Mouse (Mus musculus): Measurements from ENCODE around the gene Fbrs. TPM values are rescaled to one million over a fixed set of nuclear protein-coding genes. Genes with fewer than 3 reads are reported as not detected.

Fbrs gene
- polyA plus RNA-seq, 1 experiment from 2014 or later, result 8.9 TPM

DNA sequence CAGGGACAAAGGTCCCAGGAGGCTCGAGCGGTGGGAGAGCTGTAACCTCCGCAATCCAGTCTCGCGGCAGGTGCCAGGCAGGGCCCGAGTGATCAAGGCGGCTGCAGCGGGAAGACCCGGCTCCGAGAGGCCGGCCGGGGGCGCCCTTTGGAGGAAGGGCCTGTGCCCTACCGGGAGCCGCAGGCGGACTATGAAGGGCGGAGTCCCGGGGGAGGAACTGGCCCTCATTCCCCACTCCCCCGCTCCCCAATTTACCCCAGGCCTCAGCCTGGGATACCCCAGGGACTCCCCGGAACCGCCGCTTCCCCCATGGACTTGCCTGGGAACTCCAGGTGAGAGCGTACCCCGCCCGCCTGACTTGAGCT, 7.4 kb upstream of the Fbrs start:
- no peaks in the 10 kb centered on the region; the same call in 1 of the 2 replicates for H3K4me1 ChIP-seq (ENCODE audit: control insufficient read depth, insufficient read depth, low read length)
- DNase-seq (ENCODE audit: low spot score), result no peak
- WGBS, result 0% methylated on average over 21 of the region's 25 CpGs
- H3K27me3 ChIP-seq (ENCODE audit: control insufficient read depth, insufficient read depth, low read length), result no peaks in the 10 kb centered on the region
- H3K4me3 ChIP-seq (ENCODE audit: low read depth, low read length), result peak overlapping the region; percentile 70
- H3K9me3 ChIP-seq (replicated peaks; ENCODE audit: control insufficient read depth, low read length), result no peaks in the 10 kb centered on the region
- H3K9ac ChIP-seq (replicated peaks; ENCODE audit: low read length), result peak overlapping the region; percentile 85
- H3K36me3 ChIP-seq (replicated peaks; ENCODE audit: control insufficient read depth, insufficient read depth, low read depth, low read length), result peaks cover 16% of the 10 kb centered on the region
- ATAC-seq (replicated peaks; ENCODE audit: insufficient number of reproducible peaks, low FRiP score, low TSS enrichment, low read depth), result peak; percentile 31
- peak overlapping the region; percentile 92 for H3K27ac ChIP-seq (replicated peaks; ENCODE audit: low read depth, low read length)
- peak overlapping the region; percentile 91 for H3K4me2 ChIP-seq (ENCODE audit: low read depth, low read length)

DNA sequence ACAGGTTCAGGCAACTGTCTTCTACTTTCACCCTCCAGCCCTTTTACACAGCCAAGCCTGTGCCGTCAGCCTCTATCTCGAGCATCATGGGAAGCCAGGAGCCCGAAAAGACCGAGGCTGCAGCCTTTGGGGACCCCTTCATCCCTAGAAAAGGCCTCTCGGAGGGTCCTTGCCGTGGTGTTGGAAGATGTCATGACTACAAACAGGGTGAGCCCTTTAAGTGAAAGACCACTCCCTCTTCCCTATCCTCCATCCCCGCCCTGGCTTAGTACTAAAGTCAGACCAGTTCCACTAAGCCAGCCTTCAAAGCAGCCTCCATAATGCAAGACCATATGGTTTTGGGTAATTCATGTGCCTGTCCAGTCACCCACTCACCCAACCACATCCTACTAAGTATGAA, 6.9 kb upstream of the Fbrs start:
- H3K36me3 ChIP-seq (replicated peaks; ENCODE audit: control insufficient read depth, insufficient read depth, low read depth, low read length), result peaks cover 16% of the 10 kb centered on the region
- ATAC-seq (replicated peaks; ENCODE audit: insufficient number of reproducible peaks, low FRiP score, low TSS enrichment, low read depth) (no peak), DNase-seq (ENCODE audit: low spot score) (peak; percentile 23)
- WGBS, result 7% methylated on average over 7 of the region's 7 CpGs
- no peaks in the 10 kb centered on the region for H3K27me3 ChIP-seq (ENCODE audit: control insufficient read depth, insufficient read depth, low read length)
- H3K4me1 ChIP-seq (ENCODE audit: control insufficient read depth, insufficient read depth, low read length), result no peaks in the 10 kb centered on the region; the same call in 1 of the 2 replicates
- H3K9me3 ChIP-seq (replicated peaks; ENCODE audit: control insufficient read depth, low read length), result no peaks in the 10 kb centered on the region
- H3K9ac ChIP-seq (replicated peaks; ENCODE audit: low read length), result peak overlapping the region; percentile 85
- peak overlapping the region; percentile 70 for H3K4me3 ChIP-seq (ENCODE audit: low read depth, low read length)
- peak overlapping the region; percentile 91 for H3K4me2 ChIP-seq (ENCODE audit: low read depth, low read length)
- H3K27ac ChIP-seq (replicated peaks; ENCODE audit: low read depth, low read length), result peak overlapping the region; percentile 92

DNA sequence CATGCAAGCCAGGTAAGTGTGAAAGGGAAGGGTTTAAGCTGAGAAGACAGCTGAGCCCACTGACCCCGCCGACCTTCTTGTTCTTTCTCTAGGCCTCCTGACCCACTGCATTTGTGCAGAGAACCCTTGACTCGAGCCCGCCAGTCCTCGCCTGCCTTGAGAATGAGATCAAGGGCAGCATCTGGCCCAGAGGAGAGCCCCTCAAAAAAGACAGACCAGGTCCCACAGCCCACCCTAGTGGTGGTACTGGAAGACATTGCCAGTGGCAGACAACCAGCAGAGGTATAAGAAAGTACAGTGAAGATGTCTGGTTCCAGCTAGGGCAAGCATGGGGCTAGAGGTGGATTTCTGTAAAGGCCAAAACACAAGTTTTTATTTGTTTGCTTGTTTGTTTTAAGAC, 5.3 kb upstream of the Fbrs start:
- 85% methylated on average over 5 of the region's 5 CpGs for WGBS
- Histone ChIP-seq H3K27ac (replicated peaks; ENCODE audit: low read depth, low read length) (no peak overlapping the region), H3K9me3 (replicated peaks; ENCODE audit: control insufficient read depth, low read length) (no peaks in the 10 kb centered on the region), H3K4me1 (ENCODE audit: control insufficient read depth, insufficient read depth, low read length) (no peaks in the 10 kb centered on the region; the same call in 1 of the 2 replicates), H3K36me3 (replicated peaks; ENCODE audit: control insufficient read depth, insufficient read depth, low read depth, low read length) (peaks cover 13% of the 10 kb centered on the region), H3K4me3 (ENCODE audit: low read depth, low read length) (0 out of 2 replicates have a peak overlapping the region, but pooled peaks have one; percentile 5), H3K9ac (replicated peaks; ENCODE audit: low read length) (no peak overlapping the region), H3K4me2 (ENCODE audit: low read depth, low read length) (no peak overlapping the region), H3K27me3 (ENCODE audit: control insufficient read depth, insufficient read depth, low read length) (no peaks in the 10 kb centered on the region)
- DNase-seq (ENCODE audit: low spot score), result peak; percentile 21
- no peak for ATAC-seq (replicated peaks; ENCODE audit: insufficient number of reproducible peaks, low FRiP score, low TSS enrichment, low read depth)

DNA sequence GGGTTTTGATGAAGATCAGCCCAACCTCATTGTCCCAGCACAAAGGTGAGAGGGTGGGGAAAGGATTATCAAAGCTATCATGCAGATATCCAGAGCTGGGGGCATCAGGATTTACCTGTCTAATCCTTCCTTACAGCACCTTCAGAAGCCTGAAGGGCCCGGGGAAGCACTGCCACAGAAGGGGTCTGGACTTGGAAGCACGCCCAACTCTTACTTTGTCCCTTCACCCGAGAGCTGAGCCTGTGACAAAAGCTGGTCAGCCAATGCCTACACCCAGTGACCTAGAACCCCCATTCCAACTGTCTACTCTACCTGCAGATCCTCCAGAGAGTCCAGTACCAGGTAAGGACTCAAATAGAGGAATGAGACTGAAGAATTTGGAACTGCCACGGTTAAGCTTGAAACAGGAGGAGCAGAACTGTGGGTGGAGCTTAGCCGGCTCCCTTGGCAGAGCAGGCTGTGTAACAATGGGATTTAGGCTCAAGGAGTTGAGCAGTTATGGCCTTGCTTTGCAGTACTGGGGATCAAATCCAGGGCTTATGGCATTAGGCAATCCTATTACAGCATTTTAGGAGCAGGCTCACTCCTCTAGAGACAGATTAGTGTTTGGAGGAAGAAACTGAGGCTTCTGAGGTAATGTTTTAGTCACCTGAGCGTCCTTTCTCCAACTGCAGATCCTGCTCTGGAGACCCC, 4.5 kb upstream of the Fbrs start:
- H3K27me3 ChIP-seq (ENCODE audit: control insufficient read depth, insufficient read depth, low read length), result no peaks in the 10 kb centered on the region
- no peak overlapping the region for H3K4me2 ChIP-seq (ENCODE audit: low read depth, low read length)
- no peak overlapping the region for H3K4me3 ChIP-seq (ENCODE audit: low read depth, low read length)
- WGBS, result 90% methylated on average over 6 of the region's 6 CpGs
- ATAC-seq (replicated peaks; ENCODE audit: insufficient number of reproducible peaks, low FRiP score, low TSS enrichment, low read depth) (no peak), DNase-seq (ENCODE audit: low spot score) (no peak)
- no peaks in the 10 kb centered on the region; the same call in 1 of the 2 replicates for H3K4me1 ChIP-seq (ENCODE audit: control insufficient read depth, insufficient read depth, low read length)
- H3K9ac ChIP-seq (replicated peaks; ENCODE audit: low read length), result no peak overlapping the region
- peaks cover 13% of the 10 kb centered on the region for H3K36me3 ChIP-seq (replicated peaks; ENCODE audit: control insufficient read depth, insufficient read depth, low read depth, low read length)
- H3K27ac ChIP-seq (replicated peaks; ENCODE audit: low read depth, low read length), result no peak overlapping the region
- no peaks in the 10 kb centered on the region for H3K9me3 ChIP-seq (replicated peaks; ENCODE audit: control insufficient read depth, low read length)

DNA sequence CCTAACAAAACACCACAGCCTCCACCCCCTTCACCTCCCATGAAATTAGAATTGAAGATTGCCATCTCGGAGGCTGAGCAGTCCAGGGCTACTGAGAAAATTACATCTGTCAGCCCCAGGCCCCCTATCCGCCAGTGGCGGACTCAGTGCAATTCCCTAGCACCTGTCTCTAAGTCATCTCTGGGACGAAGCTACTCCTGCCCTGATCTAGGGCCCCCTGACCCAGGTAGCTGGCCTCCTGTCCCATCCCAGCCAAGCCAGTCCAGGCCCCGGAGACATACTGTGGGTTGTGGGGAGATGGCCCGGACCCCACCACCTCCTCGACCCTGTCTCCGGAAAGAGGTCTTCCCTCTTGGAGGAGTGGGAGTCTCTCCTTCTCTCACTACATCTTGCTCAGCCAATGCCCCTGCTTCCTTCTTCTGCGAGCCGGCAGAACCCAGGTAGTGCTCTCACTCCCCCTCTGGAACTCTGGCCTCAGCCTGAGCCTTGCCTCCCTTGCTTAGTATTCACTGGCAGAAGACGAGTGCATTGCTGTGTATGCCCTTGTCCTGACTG, 3.7 kb upstream of the Fbrs start:
- WGBS, result 94% methylated on average over 11 of the region's 11 CpGs
- no peak overlapping the region for H3K4me2 ChIP-seq (ENCODE audit: low read depth, low read length)

DNA sequence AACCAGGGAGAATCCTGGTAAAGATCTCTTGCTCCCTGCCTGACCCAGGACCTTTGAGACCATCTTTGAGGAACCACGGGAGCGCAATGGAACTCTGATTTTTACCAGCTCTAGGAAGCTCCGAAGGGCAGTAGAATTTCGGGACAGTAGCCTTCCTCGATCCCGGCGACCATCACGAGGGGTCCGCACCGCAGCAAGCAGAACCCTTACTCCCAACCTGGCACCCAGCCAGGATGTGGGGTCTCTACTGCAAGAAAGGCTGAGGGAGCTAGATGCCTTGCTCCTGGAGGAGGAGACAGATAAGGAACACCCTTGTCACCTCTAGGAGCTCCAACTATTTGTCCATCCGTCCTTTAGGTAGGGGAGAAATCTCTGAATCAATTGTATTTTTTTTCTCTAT, 2.7 kb upstream of the Fbrs start:
- Histone ChIP-seq H3K27me3 (ENCODE audit: control insufficient read depth, insufficient read depth, low read length) (no peaks in the 10 kb centered on the region), H3K9me3 (replicated peaks; ENCODE audit: control insufficient read depth, low read length) (no peaks in the 10 kb centered on the region), H3K4me2 (ENCODE audit: low read depth, low read length) (no peak overlapping the region), H3K36me3 (replicated peaks; ENCODE audit: control insufficient read depth, insufficient read depth, low read depth, low read length) (peaks cover 13% of the 10 kb centered on the region), H3K27ac (replicated peaks; ENCODE audit: low read depth, low read length) (no peak overlapping the region), H3K9ac (replicated peaks; ENCODE audit: low read length) (no peak overlapping the region), H3K4me3 (ENCODE audit: low read depth, low read length) (no peak overlapping the region), H3K4me1 (ENCODE audit: control insufficient read depth, insufficient read depth, low read length) (no peaks in the 10 kb centered on the region; the same call in 1 of the 2 replicates)
- ATAC-seq (replicated peaks; ENCODE audit: insufficient number of reproducible peaks, low FRiP score, low TSS enrichment, low read depth), result no peak
- 94% methylated on average over 11 of the region's 11 CpGs for WGBS
- no peak for DNase-seq (ENCODE audit: low spot score)

More for the DNA sequence above, 3.7 kb upstream of the Fbrs start:
- H3K36me3 ChIP-seq (replicated peaks; ENCODE audit: control insufficient read depth, insufficient read depth, low read depth, low read length), result peaks cover 13% of the 10 kb centered on the region
- no peak for ATAC-seq (replicated peaks; ENCODE audit: insufficient number of reproducible peaks, low FRiP score, low TSS enrichment, low read depth)
- H3K9ac ChIP-seq (replicated peaks; ENCODE audit: low read length), result no peak overlapping the region
- H3K9me3 ChIP-seq (replicated peaks; ENCODE audit: control insufficient read depth, low read length), result no peaks in the 10 kb centered on the region
- H3K27me3 ChIP-seq (ENCODE audit: control insufficient read depth, insufficient read depth, low read length), result no peaks in the 10 kb centered on the region
- H3K27ac ChIP-seq (replicated peaks; ENCODE audit: low read depth, low read length), result no peak overlapping the region
- DNase-seq (ENCODE audit: low spot score), result no peak
- H3K4me1 ChIP-seq (ENCODE audit: control insufficient read depth, insufficient read depth, low read length), result no peaks in the 10 kb centered on the region; the same call in 1 of the 2 replicates
- no peak overlapping the region for H3K4me3 ChIP-seq (ENCODE audit: low read depth, low read length)

DNA sequence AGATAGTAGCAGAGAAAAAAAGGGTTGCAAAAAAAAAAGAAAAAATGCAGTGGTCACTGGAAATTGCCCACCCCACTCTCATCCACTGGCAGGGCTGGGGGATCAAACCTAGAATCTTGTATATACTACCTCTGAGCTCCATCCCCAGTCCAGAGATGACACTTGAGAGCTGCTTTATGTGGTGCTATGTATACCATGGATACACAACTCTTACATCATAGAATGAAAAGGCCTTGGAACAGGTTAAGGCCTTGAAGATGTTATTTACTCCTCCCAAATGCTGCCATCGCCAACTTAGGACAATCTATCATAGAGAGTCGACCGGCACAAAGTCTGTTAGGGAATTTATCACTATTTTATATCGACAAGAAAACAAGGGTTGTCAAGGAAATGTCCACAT, 2.1 kb upstream of the Fbrs start:
- 83% methylated on average over 4 of the region's 4 CpGs for WGBS
- Histone ChIP-seq H3K9me3 (replicated peaks; ENCODE audit: control insufficient read depth, low read length) (no peaks in the 10 kb centered on the region), H3K27me3 (ENCODE audit: control insufficient read depth, insufficient read depth, low read length) (no peaks in the 10 kb centered on the region), H3K27ac (replicated peaks; ENCODE audit: low read depth, low read length) (0 out of 2 replicates have a peak overlapping the region, but pooled peaks have one; percentile 66), H3K36me3 (replicated peaks; ENCODE audit: control insufficient read depth, insufficient read depth, low read depth, low read length) (peaks cover 13% of the 10 kb centered on the region), H3K9ac (replicated peaks; ENCODE audit: low read length) (peak overlapping the region; percentile 39), H3K4me2 (ENCODE audit: low read depth, low read length) (peak overlapping the region; percentile 51), H3K4me3 (ENCODE audit: low read depth, low read length) (peak overlapping the region; percentile 98), H3K4me1 (ENCODE audit: control insufficient read depth, insufficient read depth, low read length) (no peaks in the 10 kb centered on the region; the same call in 1 of the 2 replicates)
- DNase-seq (ENCODE audit: low spot score) (no peak), ATAC-seq (replicated peaks; ENCODE audit: insufficient number of reproducible peaks, low FRiP score, low TSS enrichment, low read depth) (no peak)

Measured in embryonic facial prominence, embryonic 11.5 days (tissue).